Mouse (Mus musculus) spleen, postnatal 4 days (tissue): ENCODE measurements around the gene Phgr1.

Experiments
- DNase-seq, 2 experiments: peaks; one replicate each; pipeline ENCODE4 v3.0.0; 2022; ENCODE audit warnings: low spot score in 2 of 2

Gene Phgr1

DNA sequence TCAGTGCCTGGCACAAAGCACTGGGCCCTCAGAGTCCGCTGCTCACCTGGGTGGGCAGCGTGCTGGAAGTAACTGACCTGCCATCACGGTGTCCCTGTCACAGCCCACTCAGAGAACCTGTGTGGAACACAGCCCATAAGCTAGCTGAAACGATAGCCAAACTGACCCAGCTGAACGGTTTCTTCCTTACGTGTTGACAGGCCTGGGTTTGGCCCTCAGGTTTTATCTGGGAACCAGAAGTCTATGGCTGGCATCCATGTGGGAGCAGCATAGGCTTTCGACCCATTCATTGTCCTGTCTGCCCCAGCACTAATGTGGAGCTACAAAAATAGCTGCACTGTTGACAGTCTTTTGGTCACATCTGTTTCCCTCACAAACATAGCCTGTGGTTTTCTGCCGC, 22.1 kb upstream of the Phgr1 start:
- no peak for DNase-seq

GRCm38 (mm10) chr2:118751896-118752791, 20.4 kb upstream of the Phgr1 start:
- DNase-seq: no peak

DNA sequence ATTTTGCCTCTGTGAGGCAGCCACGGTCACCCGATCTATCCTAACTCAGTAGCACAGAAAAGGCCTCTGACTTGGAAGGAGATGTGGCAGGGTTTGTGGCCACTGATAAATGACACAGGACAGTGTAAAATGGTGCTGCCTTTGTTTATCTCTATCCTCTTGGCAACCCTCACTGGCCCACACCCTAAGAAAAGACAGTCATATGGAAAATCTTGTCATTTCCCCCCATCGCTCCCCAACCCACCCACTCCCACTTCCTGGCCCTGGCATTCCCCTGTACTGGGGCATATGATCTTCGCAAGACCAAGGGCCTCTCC, 19.8 kb upstream of the Phgr1 start:
- no peak for DNase-seq

- DNase-seq: no peak
These were observed 18.4 kb upstream of the Phgr1 start for GRCm38 (mm10) chr2:118754143-118754542.

GRCm38 (mm10) chr2:118755407-118755806, 17.2 kb upstream of the Phgr1 start:
- no peak for DNase-seq

DNA sequence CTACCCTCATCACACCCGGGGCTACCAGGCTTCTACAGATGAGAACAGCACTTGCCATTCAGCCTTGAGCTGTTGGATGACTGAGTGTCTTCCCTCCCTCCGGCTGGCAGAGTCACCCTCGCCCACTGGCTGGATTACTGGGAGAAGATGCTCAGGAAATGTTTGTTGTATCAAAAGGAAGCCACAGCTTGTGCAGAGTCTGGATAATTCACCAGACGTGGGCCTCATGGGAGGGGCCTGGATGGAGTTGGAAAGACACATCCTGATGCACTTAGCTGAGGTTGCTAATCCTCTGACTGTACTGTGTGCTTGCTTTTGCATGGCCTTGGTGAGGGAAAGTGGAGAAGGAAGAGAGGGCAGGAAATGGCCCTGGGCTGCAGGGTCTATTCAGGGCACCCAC, 16.5 kb upstream of the Phgr1 start:
- DNase-seq: no peak

DNA sequence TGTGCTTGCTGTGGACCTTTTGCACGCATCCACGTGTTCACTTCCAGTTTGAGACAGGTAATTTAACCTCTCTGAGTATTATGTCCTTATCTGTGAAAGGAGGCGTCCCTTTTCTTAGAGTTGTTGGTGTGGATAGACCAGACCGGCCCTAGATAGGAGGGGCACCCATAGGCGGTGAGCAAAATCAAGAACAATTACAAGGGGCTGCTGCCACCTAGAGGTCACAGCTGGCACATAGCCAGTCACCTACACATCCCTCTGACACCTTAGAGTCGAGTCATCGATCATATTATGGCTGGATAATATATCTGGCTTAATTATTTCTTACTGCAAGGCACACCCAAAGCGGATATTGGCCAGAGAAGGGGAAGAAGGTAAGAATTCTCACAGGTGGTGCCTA, 12.7 kb upstream of the Phgr1 start:
- peak; percentile 77 to 85 for DNase-seq

DNA sequence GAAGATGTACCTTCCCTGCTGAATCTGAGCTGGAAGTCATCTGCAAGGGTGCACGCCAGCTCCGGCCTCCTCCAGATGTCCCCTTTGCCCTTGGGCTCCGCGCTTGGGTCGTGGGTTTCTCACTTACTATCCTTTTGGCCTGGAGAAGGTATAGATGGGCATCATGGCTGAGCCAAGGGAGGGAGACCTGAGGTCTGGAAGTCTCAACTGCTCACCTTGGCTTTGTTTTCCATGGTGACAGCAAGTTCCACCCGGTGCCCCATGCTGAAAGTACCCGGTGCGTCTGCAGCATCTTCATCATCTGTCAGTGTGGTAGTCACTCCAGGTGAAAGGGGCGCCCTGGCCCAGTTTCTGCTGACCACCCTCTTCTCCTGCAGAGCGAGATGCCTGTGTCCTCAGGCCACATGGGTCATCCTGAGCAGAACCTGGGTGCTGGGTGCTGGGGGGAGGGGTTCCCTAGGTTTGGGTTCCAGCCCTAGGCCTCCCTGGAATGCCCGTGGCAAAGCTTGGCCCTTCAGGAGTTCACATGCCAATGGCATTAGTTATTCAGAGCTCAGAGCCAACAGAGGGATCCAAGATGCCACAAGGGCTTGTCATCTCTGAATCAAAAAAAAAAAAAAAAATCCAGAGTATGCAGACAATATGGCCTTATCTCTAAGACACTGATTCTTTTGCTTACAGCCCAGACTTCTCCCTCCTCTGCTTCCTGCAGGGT, 12.1 kb upstream of the Phgr1 start:
- no peak for DNase-seq

DNA sequence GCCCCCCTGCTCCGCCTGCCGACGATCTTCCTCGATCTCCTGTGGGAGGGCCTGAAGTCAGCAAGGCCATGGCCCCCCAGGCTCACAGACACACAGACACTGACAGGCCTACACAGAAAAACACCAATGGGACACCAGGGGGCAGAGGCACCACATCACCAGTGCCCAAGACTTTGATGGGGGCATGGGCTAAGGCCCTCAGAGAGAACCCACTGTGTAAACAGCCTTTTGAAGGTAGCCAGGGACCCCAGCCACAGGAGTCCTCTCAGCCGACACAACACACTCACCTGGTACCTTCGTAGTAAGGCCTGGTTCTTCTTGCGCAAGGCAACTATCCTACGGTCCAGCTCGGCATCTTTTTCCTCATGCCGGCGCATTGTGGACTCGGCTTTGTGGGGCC, 11.2 kb upstream of the Phgr1 start:
- DNase-seq: no peak

DNA sequence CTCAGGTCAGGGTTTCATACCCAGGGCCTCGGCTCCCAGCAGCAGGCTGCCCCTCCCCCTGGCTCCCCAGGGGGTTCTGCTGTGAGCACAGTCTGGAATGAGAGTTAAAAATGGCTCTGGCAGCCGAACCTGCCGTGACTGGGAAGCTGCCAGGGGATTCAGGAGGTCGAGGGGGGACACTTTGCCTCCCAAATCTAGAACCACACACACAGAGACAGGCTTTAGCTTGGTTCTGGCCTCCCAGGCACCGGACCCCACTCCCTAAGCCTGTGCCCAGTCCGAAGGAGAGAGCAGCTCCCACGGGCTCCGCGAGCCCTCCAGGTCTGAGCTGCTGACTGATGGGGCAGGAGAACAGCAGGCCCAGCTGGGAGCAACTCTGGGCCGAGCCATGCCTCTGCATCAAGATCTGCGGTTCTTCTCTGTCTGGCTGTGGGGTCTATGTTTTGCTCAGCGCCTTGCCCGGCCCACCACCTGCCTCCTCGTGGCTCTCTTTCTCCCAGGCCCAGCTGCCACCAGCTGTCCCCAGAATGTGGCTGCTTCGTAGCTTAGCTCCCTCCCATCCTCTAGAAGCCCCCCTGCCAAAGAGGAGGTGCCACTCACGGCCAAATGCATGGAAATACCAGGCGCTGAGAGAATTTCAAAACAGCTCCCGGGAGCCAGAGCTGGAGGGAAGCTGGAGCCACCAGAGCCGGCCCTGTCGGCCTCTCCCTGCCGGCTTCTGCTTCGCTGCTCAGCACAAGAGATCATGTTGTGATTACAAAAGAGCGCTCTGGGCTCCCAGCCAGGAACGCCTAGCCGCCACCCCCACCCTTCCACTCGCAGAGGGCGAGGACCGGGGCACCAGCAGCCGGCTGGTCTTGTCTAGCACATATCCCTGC, 10.4 kb upstream of the Phgr1 start, which contains the start of gene Ccdc9b:
TSS of gene Ccdc9b (minus strand) at position 756 of the 878 bp plus-strand sequence.
- DNase-seq: peak; percentile 83 to 88

GRCm38 (mm10) chr2:118762784-118763148, 9.8 kb upstream of the Phgr1 start:
- no peak for DNase-seq

DNA sequence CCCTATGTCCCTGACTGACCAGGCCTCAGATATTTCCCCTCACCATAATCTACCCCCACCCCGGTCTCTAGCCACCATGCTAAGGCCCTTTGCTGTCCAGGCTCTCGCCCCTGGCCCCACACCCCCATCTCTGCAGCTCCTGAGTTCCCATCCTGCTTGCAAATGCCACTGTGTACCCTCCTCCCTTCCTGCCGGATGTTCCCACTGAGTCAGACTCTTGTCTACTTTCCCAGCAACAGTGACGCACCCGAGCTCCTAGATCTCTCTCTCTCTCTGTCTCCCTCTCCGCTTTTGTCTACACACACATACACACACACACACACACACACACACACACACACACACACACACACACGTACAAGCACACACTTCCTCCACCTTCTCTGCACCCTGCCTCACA, 9.1 kb upstream of the Phgr1 start:
- DNase-seq: no peak

DNA sequence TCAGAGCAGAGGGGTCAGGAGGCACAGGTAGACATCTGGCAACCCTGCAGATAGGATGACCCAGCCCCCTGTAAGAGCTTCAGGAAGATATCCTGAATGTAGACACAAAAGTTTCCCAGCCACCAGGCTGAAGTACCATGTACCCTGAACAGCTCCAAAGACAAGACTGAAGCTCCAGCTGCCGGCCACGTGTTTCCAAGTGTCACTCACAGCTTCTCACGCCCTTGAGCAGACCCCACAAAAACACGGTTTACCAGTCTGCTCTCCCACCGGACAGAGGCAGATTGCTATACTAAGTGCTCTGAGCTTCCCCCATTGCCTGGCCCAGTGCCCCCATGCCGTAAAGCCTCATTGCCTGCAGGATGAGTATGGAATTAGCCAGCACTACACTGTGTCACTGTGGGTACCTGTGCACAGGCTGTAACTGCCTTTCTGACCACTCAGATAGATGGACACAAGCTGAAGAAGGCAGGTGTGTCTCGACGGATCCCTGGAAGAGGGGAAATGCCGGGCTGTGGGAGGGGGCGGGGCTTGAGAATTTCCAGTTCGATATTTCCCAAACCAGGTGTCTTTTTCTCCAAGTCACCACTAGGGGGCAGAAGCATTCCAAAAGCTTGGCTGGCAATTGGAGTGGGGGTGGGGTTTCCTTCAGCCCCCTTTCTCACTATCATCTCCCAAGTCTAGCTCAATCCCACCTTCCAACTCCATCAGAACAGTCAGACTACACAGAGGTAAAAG, 8.3 kb upstream of the Phgr1 start:
- no peak for DNase-seq

GRCm38 (mm10) chr2:118764875-118765274, 7.7 kb upstream of the Phgr1 start:
- no peak for DNase-seq

- no peak for DNase-seq
These were observed 6.2 kb upstream of the Phgr1 start for GRCm38 (mm10) chr2:118766041-118767033.

DNA sequence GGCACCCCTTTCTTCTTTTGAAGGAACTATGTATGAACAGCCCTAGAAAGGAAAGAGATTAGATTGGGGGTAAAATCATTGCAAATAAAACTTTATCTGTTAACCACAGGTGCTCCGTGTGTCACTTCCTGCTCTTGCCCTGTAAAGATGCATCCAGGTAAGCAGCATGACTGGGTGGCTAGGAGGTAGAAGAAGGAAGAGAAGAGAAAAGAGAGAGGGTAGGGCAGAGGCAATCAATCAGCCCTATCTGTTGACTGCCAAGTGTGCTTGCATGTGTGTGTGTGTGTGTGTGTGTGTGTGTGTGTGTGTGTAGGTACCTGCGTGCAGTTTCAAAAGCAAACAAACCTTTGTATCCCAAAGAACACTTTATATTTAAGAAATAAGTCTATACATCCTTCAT, 2.0 kb downstream of the Phgr1 start:
- DNase-seq: no peak

DNA sequence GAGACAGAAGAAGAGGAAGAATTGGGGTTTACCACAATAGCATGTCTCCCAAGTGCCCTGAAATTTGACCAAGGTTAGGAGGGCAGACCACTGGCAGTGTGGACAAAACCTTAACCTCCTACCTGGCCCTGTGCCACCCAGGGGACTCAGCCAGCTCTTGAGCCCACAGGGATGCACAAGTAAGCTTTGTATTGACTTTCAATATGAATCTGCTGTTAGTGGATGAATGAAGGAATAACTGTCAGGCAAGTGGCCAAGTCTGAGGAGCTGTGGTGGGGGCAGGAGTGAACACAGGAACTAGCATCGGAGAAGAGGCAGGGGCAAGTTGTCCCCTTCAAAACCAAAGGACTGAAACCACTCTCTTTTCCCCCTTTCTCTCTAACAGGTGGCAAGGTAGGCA, 2.8 kb downstream of the Phgr1 start:
- DNase-seq: no peak

DNA sequence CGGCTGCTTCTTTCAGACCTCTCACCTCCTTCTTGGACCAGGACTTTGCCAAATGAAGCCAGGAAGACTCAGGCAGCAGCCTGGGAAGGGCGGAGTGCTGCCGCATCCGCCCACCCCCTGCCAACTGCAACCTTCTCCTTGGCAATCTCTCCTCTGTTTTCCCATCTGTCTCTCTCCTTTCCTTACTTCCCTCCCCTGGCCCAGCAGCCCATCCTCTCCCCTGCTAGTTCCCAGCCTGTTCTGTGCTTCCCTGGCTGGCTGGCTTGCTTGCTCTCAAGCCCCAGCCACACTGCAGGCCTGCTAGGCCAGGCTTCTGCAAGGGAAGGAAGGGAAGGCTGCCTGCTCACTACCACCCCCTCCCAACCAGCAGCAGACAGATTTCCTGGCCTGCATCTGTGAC, 3.3 kb downstream of the Phgr1 start:
- DNase-seq: no peak

- no peak for DNase-seq
These were observed 3.7 kb downstream of the Phgr1 start for GRCm38 (mm10) chr2:118776295-118776694.

GRCm38 (mm10) chr2:118778418-118778817, 5.8 kb downstream of the Phgr1 start:
- DNase-seq: no peak
